Mouse (Mus musculus) large intestine, adult 2 months (tissue): ENCODE results near the gene Palm3. TPM values are rescaled to one million over a fixed set of nuclear protein-coding genes. Genes with fewer than 3 reads are reported as not detected.

Source experiments
- DNase-seq: peaks from one replicate; pipeline ENCODE4 v3.0.0-alpha.2; 2012; ENCODE audit warnings: low read depth, low spot score
- WGBS: fragments of 180-500 bp; shearing (Covaris S2); methylation state at CpG from one replicate; pipeline ENCODE4 v1.1.7; 2018; 5-methylcytosine and 5-hydroxymethylcytosine counted together
- polyA plus RNA-seq: library from polyadenylated mRNA; depleted of rRNA; stranded (reverse); fragments of >200 nt; gene quantifications from 2 replicates; pipeline ENCODE4 v1.2.3, GENCODE M21; 2012

Palm3 gene
- polyA plus RNA-seq, 1 experiment, result not detected

DNA sequence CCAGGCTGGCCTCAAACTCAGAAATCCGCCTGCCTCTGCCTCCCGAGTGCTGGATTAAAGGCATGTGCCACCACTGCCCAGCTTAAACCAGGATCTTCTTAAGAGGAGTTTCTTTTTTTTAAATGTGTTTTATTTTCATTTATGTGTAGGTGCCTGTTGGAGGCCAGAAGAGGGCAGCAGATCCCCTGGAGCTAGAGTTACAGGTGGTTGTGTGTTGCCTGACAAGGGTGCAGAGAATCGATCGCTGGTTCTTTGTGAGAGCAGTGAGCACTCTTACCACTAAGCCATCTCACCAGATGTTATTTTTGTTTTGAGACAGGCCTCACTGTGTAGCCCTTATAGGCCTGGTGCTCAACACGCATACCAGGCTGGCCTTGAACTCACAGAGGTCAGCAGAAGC is 5.4 kb upstream of the Palm3 start:
- DNase-seq, result no peak
- 94% methylated on average over 5 of the region's 5 CpGs for WGBS

DNA sequence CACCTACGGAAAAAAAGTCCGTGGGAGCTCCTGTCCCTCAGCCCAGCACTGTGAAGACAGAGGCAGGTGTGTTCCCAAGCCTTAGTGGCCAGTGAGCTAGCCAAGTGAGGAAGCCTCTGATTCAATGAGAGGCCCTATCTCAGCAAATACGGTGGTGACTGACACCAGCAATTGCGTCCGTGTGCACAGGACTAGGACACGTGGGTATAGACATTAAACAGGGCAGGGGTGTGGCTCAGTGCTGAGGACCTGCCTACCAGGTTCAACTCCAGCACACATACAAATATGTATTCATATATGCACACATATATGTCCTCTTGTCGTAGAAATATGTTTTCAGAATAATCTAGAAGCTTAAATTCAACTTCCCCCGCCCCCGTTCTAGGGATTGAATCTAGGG is 1.5 kb upstream of the Palm3 start:
- 51% methylated on average over 9 of the region's 9 CpGs for WGBS
- no peak for DNase-seq

DNA sequence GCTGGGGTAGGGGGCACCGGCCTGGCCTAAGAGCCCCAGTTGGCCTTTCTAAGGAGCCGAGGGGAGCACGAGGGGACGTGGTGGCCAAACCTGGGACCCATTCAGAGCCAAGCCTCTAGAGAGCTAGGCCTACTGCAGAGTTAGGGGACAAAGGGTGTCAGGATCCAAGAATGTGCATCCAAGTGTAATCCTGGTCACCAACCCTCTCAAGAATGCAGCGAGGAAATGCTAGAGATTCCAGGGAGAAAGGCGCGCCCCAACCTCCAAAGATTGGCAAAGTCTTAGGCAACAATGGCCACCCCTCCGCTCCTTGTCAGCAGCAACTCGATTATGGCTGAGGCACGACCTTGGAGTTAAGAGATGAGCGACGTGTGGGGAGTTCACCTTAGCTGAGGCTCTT is 298 bp downstream of the Palm3 start:
- WGBS, result 41% methylated on average over 12 of the region's 12 CpGs

DNA sequence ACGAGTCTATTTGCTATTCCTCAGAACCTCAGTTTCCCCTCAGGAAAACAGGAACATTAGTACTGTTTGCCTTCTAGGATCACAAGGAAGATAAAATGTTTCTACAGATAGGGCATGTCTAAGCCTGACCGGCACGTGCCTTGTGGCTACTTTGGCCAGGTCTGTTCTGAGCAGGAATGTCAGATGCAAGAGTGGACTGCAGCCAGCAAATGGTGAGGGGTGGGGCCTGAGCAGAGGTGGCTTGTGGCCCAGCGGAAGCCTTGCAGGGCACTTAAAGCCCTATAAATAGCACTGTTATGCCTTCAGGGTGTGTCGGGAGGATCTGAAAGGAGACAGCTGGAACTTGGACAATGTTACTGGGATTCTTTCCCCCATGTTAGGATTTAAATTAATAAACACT is 1.8 kb downstream of the Palm3 start:
- DNase-seq, result no peak
- 4% methylated on average over 5 of the region's 5 CpGs for WGBS

More for the DNA sequence above, 298 bp downstream of the Palm3 start:
- DNase-seq, result no peak

DNA sequence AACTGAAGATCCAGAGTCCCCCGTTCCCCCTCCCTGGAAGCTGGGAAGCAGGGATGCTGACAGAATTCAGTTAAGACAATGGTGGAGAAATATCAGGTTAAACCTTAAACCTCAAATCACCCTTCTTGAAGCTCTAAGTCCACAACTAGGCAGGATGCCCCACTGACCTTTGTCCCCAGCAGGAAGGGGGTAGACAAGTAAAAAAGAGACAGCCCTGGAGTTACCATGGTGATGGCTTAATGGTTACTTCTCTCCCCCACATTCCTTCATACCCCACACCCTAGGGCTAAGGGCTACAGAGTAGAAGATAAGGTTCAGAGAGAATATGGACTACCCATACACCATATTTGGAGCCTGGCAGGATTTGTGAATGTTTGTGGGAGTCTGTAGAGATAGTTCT is 2.4 kb downstream of the Palm3 start:
- no peak for DNase-seq
- whole genome bisulfite sequencing, result 27% methylated on average over 1 of the region's 1 CpGs

DNA sequence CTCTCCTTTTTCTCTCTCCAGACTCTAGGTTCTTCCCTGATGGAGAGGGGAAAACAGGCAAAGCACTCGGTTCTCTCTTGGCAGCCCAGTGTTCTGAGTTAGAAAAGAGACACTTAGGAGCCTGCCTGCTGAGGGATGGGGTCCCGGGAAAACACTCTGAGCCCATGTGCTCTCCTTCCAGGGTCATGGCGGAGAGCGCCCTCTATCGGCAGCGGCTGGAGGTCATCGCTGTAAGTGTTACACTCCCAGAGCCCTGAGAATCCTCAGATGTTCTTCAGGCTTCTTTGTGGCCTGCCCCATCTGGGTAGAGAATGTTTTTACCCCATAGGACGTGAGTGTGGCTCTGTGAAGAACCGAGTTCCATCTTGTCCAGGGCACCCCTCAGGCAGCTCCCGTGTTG is 2.9 kb downstream of the Palm3 start:
- 23% methylated on average over 10 of the region's 10 CpGs for WGBS
- DNase-seq, result no peak

DNA sequence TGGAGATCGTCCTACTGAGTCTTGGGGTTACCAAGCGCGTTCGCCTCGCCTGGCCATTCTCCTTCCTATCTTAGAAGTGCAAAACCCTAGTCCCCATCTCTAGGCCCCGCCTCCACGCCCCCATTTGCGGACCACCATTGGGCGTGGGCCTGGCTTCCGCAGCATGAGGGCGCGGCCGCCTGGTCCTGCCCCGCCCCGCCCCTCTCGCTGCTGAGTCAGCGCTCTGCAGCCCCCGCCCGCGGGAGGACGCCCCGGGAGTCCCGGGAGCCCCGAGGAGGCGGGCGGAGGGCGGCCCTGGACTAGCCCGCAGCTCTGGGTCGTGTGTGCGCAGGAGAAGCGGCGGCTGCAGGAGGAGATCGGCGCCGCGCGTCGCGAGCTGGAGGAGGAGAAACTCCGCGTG is 4.6 kb downstream of the Palm3 start:
- 4% methylated on average over 41 of the region's 41 CpGs for WGBS
- DNase-seq, result no peak

DNA sequence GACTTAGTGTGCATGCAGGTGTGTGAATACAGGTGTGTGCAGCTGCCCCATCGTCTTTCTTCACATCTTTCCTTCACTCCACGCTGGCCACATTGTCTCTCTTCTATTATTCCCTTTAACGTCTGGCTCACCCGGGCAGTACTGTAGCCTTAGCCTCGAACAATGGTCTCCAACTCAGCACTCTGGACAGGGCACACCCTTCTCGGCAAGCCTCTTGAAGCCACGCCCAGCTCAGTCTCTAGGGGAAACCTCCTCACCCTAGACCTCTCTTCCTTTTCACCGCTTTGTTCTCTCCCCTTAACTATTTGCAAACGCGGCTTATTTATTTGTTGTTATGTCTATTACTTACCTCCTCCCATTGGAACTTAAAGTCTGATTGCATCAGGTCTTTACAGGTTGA is 6.2 kb downstream of the Palm3 start:
- 14% methylated on average over 10 of the region's 10 CpGs for WGBS
- DNase-seq, result no peak

DNA sequence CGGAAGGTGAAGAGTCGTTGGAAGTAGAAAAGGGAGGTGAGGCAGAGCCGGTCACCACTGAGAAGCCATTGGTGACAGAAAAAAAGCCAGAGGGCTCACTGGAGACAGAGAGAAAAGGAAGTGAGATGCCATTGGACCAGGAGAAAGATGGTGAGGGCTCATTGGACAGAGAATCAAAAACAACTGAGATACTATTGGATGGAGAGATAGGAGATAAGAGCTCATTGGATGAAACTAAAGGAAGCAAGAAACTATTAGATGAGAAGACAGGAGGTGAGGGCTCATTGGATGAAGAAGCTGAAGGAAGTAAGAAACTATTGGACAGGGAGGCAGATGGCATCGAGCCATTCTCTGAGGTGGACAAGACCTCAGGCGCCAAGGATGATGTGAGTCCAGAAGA is 8.0 kb downstream of the Palm3 start:
- no peak for DNase-seq
- WGBS, result 94% methylated on average over 5 of the region's 5 CpGs

DNA sequence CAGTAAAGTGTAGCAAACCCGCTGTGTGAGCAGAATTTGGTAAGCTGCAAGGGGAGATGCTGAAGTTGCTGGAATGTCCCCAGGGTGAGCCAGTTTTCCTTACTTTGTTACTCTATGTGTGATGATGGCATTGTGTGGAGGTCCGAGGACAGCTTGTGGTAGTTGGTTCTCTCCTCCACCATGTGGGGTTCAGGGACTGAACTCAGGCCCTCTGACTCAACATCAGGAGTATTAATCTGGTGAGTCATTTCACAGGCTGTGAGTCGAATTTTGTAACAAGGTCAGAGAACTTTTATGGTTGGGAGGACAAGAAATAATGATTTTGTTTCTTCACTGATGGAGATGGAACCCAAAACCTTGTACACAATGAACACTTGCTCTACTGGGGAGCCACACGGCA is 11.5 kb downstream of the Palm3 start:
- DNase-seq, result no peak
- 67% methylated on average over 4 of the region's 4 CpGs for WGBS

DNA sequence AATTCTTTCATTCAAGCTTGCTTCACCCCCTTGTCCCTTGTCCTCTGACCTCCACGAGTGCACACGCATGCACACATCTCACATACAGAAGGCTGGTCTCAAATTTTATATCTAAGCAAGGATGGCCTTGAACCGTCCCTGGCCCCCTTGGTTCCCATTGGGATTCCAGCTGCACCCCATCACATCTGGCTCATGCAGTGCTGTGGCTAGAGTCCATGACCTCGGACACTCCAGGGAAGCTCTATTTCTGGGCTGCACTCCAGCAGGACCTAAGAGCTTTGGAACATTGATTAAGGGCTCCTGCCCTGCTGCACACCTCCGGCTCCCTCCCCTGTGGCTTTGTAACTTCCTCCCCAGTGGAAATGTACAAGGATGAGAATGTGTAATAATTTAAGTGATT is 16.7 kb downstream of the Palm3 start:
- DNase-seq, result no peak
- WGBS, result 61% methylated on average over 5 of the region's 5 CpGs

DNA sequence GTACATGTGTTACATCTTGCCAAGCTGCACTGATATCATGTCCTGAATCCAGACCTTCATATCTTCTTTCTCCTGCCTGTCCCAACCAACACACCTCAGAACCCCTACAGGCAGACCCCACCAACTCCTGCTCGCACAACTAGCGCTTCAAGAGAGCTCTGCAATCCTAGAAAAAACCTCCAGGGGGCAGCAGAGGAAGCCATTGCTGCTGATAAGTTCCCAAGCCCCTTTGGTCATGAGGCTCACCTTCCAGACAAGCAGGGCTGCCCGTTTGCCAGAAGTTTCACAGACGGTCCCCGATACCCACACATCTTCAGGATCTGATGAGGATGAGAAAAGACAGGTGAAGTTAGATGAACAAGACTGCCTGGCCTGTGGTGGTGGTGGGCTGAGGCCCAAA is 17.8 kb downstream of the Palm3 start:
- WGBS, result 5% methylated on average over 5 of the region's 5 CpGs

DNA sequence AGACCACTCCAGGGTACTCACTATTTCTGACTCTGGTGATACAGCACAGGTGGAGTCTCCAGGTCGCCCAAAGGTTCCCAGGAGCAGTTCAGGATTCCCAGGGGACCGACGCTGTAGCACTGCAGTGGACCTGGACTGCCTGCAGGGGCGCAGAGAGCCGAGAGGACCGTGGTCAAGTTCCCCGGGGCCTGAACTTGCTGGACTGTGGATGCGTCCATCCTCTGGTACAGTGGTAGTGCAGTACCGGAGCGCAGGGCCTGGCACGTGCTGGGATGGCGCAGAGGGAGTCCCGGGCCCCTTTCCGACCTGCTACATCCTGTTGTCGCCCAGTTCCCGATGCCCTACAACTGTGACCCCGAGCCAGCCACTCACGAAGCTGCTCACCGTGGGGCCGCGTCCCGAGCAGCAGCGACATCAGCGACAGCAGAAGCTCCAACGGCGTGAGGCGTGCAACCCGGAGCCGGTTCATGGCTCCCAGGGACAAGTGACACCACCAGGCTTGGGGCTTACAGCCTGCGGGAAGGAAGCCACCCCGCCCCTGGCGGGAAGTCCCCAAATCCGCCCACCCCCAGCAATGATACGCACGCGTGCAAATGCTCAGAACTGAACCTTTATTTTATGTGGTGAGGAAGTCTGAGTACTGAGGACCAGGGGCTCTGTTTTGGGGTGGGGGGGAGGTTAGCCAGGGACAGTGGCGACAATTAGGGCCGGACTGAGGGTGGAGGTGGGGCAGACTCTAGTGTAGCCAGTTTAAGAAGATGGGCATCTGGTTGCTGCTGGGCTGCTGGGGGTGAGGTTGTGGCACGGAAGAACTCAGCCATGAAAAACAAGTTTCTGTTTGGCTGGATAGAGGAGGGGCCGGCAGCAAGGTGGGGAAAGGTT is 21.0 kb downstream of the Palm3 start, which contains the start of gene Il27ra:
Gene Il27ra (minus strand): TSS at position 524 of the 882 bp plus-strand sequence.
- DNase-seq, result no peak
- 6% methylated on average over 40 of the region's 40 CpGs for WGBS

More for the DNA sequence above, 17.8 kb downstream of the Palm3 start:
- peak; percentile 33 for DNase-seq

DNA sequence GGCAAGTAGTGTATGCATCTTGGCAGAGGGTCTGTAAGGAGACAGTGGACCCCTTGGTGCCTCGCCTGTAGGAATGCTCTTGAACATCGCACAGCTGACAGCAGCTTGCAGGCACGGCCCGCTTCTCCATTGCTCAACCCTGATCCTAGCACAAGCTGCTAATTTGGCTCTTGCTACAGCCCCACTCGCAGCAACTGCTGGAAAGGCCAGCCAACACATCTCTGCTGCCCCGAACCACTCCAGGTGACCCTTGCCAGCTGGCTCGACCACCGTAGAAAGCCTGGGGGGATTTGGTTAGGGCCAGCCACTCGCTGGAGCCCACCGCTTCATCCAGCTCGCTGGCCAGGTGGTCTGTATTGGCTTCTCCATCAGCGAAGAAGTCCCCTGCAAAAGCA is 21.7 kb downstream of the Palm3 start:
- 61% methylated on average over 12 of the region's 12 CpGs for whole genome bisulfite sequencing
- DNase-seq, result no peak

DNA sequence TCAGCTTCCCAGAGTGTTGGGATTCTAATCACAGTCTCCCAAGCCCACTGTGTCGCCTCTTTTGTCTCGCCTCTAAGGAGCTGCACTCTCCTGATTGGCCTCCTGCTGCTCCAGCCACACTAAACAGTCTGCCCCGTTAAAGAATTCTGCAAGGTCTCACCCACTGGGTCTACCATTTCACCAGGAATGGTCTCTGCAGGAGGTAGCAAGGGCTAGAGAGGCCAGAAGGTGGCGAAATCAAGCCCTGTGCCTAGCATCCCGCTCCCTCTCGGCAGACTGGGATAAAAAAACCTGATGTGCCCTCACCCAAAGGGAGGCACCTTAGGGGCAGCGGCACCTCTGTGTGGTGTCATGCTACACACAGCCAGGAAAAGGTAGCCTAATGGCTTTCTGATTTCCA is 22.8 kb downstream of the Palm3 start:
- DNase-seq, result no peak
- WGBS, result 32% methylated on average over 7 of the region's 7 CpGs

DNA sequence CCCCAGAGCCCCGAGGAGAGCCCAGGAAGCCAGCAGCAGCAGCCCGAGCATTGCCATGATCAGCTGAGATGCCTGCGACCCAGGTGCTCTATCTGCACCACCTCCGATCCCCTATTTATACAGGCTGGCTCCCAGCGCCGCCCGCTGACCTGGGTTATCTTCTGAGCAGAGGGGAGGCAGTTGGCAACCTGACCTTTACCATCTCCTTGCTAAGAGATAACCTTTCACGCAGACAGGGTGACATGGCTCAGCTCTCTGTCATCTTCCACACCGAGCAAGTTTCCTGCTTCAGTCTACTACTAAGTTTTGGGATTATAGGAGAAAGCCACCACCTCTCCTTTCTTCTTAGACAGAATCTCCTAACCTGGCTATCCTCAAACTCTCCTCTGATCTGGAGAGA is 23.6 kb downstream of the Palm3 start, which contains the start of gene Rln3:
Gene Rln3 (minus strand): TSS at position 101 of the 400 bp plus-strand sequence.
- DNase-seq, result no peak
- 26% methylated on average over 9 of the region's 9 CpGs for WGBS

DNA sequence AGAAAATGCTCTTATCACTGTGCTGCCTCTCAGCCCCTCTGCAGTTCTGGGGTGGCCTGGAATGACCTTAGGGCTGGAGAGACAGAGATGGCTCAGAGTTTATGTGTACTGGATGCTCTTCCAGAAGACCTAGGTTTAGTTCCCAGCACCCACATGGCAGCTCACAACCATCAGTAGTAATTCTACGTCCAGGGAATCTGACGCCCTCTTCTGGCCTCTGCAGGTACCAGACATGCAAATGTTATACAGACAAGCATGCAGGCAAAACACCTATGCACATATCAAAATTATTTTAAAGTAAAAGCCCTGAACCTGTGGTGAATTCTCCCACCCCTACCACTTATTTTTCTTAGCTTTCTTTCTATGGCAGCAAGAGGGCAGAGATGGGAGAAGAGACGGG is 25.2 kb downstream of the Palm3 start:
- 86% methylated on average over 3 of the region's 3 CpGs for WGBS
- DNase-seq, result no peak

DNA sequence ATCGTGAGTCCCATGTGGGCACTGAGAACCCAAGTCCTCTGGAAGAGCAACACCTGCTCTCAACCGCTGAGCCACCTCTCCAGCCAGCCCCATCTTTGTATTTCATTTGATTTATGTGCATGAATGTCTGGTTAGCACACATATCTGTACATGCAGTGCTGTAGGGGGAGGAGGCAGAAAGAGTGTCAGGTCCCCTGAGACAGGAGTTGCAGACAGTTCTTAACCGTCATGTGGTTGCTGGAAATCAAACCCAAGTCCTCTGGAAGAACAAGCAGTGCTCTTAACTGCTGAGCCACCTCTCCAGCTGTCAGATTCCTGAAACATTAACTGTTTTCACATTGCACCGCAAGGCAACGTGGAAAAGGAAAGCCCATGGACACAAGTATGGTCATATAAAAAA is 26.9 kb downstream of the Palm3 start:
- DNase-seq, result no peak
- 65% methylated on average over 5 of the region's 5 CpGs for WGBS

DNA sequence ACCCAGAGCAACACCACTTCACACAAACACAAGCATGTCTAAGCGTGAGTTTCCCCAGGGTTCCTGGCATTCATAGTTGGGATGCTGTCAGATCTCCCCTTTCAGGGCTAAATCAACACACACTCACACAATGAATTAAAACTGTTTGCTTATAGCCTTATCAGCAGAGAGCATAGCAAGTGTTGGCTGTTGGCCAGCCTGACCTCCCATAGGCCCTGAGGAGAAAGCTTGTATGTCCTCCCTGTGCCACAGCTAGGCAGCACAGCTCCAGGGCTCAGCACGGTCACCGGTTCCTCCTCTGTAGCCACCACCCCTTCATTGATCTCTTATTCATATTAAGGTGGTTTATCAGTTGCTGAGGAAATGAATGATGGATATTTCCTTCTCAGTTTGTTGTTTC is 31.5 kb downstream of the Palm3 start:
- whole genome bisulfite sequencing, result 39% methylated on average over 3 of the region's 3 CpGs
- DNase-seq, result no peak

DNA sequence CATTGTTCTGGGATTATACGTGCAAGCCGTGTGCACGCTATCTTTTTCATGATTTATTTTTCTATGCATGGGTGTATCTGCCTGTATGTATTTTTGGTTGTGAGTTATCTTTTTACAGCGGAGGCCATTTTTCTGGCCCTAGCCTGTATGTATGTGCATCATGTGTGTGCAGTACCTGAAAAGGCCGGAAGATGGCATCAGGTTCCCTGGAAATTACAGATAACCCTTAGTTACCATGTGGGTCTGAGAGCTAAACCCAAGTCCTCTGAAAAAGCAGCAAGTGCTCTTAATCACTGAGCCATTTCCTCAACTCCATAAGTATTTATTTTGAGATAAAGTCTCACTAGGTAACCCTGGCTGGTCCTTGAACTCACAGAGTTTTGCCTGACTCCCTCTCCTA is 32.0 kb downstream of the Palm3 start:
- no peak for DNase-seq
- 94% methylated on average over 5 of the region's 5 CpGs for WGBS

DNA sequence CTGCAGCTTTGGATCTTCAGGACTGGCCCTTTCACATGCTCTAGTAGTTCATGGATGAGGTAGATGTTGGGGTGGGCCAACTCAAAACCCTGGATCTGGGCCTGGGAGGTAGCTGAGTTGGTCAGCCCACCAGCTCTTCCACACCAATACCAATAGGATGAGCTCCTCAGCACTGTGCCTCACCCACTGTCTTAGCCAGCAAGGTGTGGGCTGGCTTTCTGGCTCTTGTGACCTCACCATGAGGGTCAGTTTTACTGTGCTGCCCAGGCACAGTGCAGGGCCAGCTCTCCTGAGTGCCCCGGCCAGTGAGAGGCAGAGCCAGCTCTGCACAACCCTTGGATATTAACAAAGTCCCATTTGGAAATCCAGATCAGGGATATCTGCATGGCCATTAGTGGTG is 36.6 kb downstream of the Palm3 start:
- 90% methylated on average over 1 of the region's 1 CpGs for WGBS
- DNase-seq, result no peak

DNA sequence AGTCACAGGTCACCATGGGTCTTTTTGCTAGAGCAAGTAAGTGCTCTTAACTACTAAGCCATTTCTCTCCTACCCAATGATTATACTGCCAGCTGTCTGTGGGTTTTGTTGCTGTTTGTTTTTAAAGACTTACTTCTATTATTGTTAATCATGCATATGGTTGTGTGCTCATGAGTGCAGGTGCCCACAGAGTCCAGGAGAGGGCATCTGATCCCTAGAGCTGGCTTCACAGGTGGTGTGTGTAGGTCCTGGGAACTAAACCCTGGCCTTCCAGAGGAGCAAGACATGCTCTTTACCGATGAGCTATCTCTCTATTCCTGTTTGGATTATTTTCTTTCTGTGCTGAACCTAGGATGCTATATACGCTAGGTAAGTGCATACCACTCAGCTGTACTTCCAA is 38.0 kb downstream of the Palm3 start:
- WGBS, result 93% methylated on average over 2 of the region's 2 CpGs
- no peak for DNase-seq
